Mouse (Mus musculus): ENCODE results near the gene Sez6l2. TPM values are rescaled to one million over a fixed set of nuclear protein-coding genes. Genes with fewer than 3 reads are reported as not detected.
A peak's percentile ranks its signal among the peaks of the same experiment; 100 is the strongest.
"Not testable (repeated sequence)": the region's sequence is repeated elsewhere in the genome, so short reads cannot be mapped to it uniquely, and the experiment has no call there.

Sez6l2 gene
- 13.8 and 16.9 TPM in 2 replicates for polyA plus RNA-seq (2016; fragmentation: Nextera tagmentation; extraction: Ambion mirVana)

DNA sequence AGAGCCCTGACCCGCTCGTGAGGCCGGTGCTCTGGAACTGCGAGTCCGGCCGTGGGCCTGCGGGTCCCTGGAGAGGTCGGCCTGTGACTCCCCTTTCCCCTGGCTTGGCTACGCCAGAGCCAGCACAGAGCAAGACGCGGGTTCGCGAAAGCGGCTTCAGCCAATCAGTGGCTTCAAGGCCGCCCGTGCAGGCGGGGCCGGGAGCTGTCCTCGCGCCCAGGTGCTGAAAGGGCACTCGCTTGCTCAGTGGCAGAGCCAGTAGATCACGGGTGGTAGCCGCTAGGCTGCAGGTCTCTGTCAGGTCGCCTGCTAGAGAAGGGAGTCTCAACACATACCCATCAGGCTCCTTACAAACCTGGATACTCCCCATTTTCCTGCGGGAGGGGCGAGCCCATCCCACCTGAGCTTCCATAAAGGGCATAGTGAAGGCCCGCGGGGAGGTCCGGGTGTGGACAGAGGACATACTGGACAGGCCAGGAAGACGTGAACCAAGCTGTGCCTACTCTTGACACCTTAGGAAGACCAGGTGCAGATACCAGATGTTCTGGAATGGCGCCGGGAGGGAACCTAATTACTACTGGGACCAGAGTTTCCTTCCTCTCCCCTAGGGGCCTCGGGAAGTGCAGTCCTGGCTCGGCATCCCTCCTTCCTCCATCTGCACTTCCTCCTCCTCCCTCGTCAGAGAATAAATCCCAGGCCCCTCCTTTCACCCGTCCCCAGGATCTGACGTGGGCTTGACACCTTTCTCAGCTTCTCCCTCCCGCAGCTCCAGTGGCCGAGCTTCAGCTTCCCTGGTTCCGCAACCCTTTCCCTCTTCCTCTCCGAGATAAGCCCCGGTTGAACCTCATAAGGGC, at the start of gene Sez6l2:
TSS of gene Sez6l2 (plus strand) at position 771 of the 854 bp plus-strand sequence.
- H3K4me2 ChIP-seq (replicated peaks) = peak within 1 kb of the TSS; percentile 98
- peaks cover 9% of the 10 kb centered on the region; the same call in 1 of the 2 replicates for H3K36me3 ChIP-seq
- H3K9ac ChIP-seq (replicated peaks) = peak within 1 kb of the TSS; percentile 68
- no peaks in the 10 kb centered on the region for H3K9me3 ChIP-seq
- peaks cover 45% of the 10 kb centered on the region for H3K27me3 ChIP-seq
- peak within 1 kb of the TSS; percentile 51 for H3K4me3 ChIP-seq
- H3K4me1 ChIP-seq = peaks cover 34% of the 10 kb centered on the region
- peak; percentile 87 for ATAC-seq (ENCODE audit: low FRiP score, low read depth)
- under 1% methylated on average over 42 of the region's 42 CpGs for WGBS
- H3K27ac ChIP-seq (replicated peaks) = peak within 1 kb of the TSS; percentile 87

DNA sequence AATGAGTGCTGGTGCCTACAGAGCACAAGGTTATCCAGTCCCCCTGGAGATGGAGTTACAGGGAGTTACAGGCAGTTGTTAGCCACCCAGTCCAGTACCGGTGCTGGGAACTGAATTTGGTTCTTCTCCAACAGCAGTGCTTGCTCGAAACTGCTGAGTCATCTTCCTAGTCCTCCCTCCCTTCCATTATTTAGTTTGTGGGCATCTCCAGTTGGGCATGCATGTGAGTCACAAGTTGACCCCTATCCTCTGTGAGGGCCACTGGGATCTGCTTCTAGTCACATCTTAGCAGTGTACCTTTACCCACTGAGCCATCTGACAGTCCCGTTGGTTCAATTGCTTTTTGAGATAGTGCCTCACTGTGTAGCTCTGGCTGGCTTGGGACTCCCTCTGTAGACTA, 44.8 kb upstream of the Sez6l2 start:
- H3K9me3 ChIP-seq = no peaks in the 10 kb centered on the region
- no peak for ATAC-seq (ENCODE audit: low FRiP score, low read depth)
- H3K9ac ChIP-seq (replicated peaks) = no peak overlapping the region
- no peak overlapping the region for H3K4me3 ChIP-seq
- H3K27ac ChIP-seq (replicated peaks) = no peak overlapping the region
- H3K27me3 ChIP-seq = no peaks in the 10 kb centered on the region
- H3K36me3 ChIP-seq = peaks cover 4% of the 10 kb centered on the region; the same call in 1 of the 2 replicates
- WGBS = 82% methylated on average over 3 of the region's 3 CpGs
- H3K4me1 ChIP-seq = no peaks in the 10 kb centered on the region
- no peak overlapping the region for H3K4me2 ChIP-seq (replicated peaks)

DNA sequence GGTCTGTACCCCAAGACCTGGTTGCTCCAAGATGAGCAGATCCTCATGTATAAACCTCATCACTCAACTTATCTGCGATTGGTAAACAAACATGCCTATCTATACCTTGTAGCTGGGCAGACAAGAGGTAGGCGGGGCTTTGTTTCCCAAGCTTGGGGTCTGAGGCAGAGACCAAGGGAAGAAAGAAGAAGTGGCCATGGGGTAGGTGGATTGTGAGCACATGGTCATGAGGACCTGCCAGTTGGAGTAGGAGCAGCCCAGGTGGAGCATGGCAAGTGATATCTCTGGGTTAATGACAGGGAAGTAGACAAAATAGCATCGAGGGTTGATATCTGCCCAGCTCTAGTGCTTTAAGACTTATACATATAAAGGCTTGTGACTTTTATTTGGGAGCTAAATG, 35.5 kb upstream of the Sez6l2 start:
- H3K4me2 ChIP-seq (replicated peaks) = no peak overlapping the region
- no peaks in the 10 kb centered on the region for H3K4me1 ChIP-seq
- H3K27ac ChIP-seq (replicated peaks) = no peak overlapping the region
- H3K27me3 ChIP-seq = no peaks in the 10 kb centered on the region
- H3K36me3 ChIP-seq = peaks cover 4% of the 10 kb centered on the region; the same call in 1 of the 2 replicates
- H3K9ac ChIP-seq (replicated peaks) = no peak overlapping the region
- no peak for ATAC-seq (ENCODE audit: low FRiP score, low read depth)
- 91% methylated on average over 3 of the region's 3 CpGs for WGBS
- H3K4me3 ChIP-seq = no peak overlapping the region
- H3K9me3 ChIP-seq = no peaks in the 10 kb centered on the region

DNA sequence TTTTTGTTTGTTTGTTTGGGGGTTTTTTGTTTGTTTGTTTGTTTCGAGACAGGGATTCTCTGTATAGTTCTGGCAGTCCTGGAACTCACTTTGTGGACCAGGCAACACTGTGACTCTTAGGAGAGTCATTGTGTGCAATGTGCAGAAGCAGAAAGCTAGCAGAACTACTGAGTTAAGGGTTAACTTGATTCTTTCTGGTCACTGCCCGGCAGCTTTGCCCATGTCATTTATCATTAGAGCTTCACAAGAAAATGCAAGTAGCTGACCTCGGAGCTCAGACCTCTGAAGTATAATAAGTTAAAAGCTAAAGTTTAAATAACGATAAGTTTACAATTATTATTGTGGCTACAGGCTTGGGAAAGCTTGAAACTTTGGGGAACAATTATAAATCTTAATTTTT, 32.0 kb upstream of the Sez6l2 start:
- WGBS = 61% methylated on average over 4 of the region's 4 CpGs
- not testable (repeated sequence) for H3K4me2 ChIP-seq (replicated peaks); ATAC-seq (ENCODE audit: low FRiP score, low read depth); H3K36me3 ChIP-seq; H3K9ac ChIP-seq (replicated peaks); H3K9me3 ChIP-seq; H3K27ac ChIP-seq (replicated peaks); H3K27me3 ChIP-seq; H3K4me3 ChIP-seq
- H3K4me1 ChIP-seq = peaks cover 20% of the 10 kb centered on the region

DNA sequence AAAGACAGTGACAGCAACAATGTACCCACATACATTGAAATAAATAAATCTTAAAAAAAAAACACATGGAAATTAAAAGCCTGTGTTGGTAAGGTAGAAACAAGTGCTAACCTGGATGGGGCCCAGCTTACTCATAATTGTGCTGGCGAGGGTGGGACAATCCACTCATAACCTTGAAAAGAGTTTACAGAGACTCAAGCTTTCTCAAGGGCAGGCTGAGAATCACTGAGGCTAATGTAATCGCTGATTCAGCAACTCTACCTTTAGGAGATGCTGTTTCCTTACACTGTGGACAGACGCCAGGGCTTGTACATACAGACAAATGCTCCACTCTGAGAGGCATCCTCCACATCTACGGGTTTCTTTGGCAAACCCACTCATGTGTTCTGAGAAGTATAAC, 30.4 kb upstream of the Sez6l2 start:
- Histone ChIP-seq H3K27ac (replicated peaks) (no peak overlapping the region), H3K9ac (replicated peaks) (no peak overlapping the region), H3K9me3 (no peaks in the 10 kb centered on the region), H3K4me2 (replicated peaks) (no peak overlapping the region), H3K4me3 (no peak overlapping the region), H3K36me3 (no peaks in the 10 kb centered on the region), H3K27me3 (no peaks in the 10 kb centered on the region), H3K4me1 (peaks cover 24% of the 10 kb centered on the region)
- ATAC-seq (ENCODE audit: low FRiP score, low read depth) = no peak
- 89% methylated on average over 4 of the region's 4 CpGs for WGBS

DNA sequence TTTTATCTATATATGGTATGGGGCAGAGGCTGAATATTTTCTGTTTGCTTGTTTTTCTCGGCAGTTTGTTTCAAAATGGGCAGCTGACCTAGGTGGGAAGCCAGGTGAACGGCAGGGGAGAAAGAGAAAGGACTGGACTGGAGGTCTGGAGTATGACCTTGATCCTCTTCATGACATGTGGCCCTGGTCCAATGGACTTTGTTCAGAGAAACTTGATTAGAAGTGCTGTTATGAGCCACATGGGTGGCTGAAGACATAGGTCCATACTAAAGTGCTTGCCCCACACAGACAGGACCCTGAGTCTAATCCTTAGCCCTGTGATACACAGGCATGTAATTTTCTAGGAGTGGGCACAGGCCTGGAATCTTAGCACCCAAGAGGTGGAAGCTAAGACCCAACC, 28.8 kb upstream of the Sez6l2 start:
- WGBS = 73% methylated on average over 2 of the region's 2 CpGs
- Histone ChIP-seq H3K4me3 (peak overlapping the region; percentile 21), H3K4me2 (replicated peaks) (peak overlapping the region; percentile 48), H3K9me3 (no peaks in the 10 kb centered on the region), H3K27ac (replicated peaks) (peak overlapping the region; percentile 87; the same call in 1 of the 2 replicates), H3K36me3 (no peaks in the 10 kb centered on the region), H3K4me1 (peaks cover 24% of the 10 kb centered on the region), H3K9ac (replicated peaks) (no peak overlapping the region; the same call in 1 of the 2 replicates), H3K27me3 (no peaks in the 10 kb centered on the region)
- ATAC-seq (ENCODE audit: low FRiP score, low read depth) = no peak

DNA sequence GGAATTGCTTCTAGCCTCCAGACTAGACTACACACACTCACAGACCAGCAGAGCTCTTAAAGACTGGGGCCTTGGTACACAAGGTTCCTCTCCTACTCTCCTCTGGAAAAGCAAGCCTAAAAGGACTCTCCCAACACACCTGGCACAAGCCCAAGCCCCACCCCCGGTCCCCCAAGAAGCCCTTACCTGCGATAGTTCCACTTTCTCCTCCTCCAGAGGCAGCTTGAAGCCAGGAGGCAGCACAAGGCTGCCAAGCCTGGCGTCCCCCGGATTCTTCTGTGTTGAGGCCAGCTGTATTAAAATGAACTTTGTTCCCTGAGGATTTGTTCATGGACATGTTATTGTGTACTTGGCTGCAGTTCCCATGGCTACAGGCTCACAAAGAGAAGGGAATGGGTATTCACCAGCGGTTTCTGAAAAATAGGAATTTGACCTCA, 27.7 kb upstream of the Sez6l2 start, which contains the start of gene Tmem219:
TSS of gene Tmem219 (minus strand) at position 294 of the 437 bp plus-strand sequence.
- Histone ChIP-seq H3K36me3 (no peaks in the 10 kb centered on the region), H3K4me2 (replicated peaks) (peak within 1 kb of the TSS; percentile 48), H3K27me3 (no peaks in the 10 kb centered on the region), H3K4me1 (peaks cover 24% of the 10 kb centered on the region), H3K9me3 (no peaks in the 10 kb centered on the region), H3K4me3 (peak within 1 kb of the TSS; percentile 21), H3K9ac (replicated peaks) (peak within 1 kb of the TSS; percentile 11; the same call in 1 of the 2 replicates), H3K27ac (replicated peaks) (peak within 1 kb of the TSS; percentile 87)
- ATAC-seq (ENCODE audit: low FRiP score, low read depth) = peak; percentile 80
- 21% methylated on average over 5 of the region's 5 CpGs for WGBS

DNA sequence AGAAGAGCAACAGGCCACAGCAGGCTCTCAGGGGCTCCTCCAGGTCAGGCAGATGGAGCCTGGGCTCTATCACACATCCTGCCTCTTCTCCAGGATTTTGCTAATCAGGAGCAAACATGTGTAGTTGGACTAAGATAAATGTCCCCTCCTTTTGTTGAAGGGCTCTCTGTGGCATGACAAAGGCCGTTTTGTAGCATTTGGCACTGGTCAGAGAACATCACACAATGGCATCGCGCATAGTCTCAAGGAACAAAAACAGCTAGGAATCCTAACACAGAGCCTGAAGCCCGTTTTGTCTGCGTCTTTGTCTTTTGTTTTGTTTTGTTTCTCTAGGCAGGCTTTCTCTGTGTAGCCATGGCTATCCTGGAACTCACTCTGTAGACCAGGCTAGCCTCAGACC, 26.4 kb upstream of the Sez6l2 start:
- WGBS = 61% methylated on average over 5 of the region's 5 CpGs
- ATAC-seq (ENCODE audit: low FRiP score, low read depth) = no peak
- H3K9me3 ChIP-seq = no peaks in the 10 kb centered on the region
- H3K36me3 ChIP-seq = no peaks in the 10 kb centered on the region
- peaks cover 24% of the 10 kb centered on the region for H3K4me1 ChIP-seq
- no peak overlapping the region for H3K4me3 ChIP-seq
- H3K27me3 ChIP-seq = no peaks in the 10 kb centered on the region
- H3K4me2 ChIP-seq (replicated peaks) = no peak overlapping the region
- peak overlapping the region; percentile 49 for H3K27ac ChIP-seq (replicated peaks)
- H3K9ac ChIP-seq (replicated peaks) = no peak overlapping the region

DNA sequence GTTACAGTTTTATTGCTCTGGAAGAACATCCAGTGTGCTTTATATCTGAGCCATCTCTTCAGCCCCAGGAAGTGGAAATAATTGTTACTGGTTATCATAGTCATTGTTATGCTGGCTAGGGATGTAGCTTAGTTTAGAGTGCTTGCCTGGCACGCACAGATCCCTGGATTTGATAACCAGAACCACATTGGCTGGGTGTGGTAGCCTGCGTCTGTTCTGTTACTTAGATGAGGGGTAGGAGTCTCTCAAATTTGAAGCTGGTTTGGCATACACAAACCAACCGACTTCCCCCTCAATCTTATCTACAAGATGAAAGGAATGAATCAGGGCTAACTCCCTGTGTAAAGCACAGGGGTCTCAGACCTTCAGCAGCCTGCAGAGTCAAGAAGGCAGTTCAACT, 24.1 kb upstream of the Sez6l2 start:
- Histone ChIP-seq H3K4me2 (replicated peaks) (no peak overlapping the region), H3K36me3 (peaks cover 11% of the 10 kb centered on the region; the same call in 1 of the 2 replicates), H3K27ac (replicated peaks) (no peak overlapping the region), H3K4me3 (no peak overlapping the region), H3K27me3 (no peaks in the 10 kb centered on the region), H3K9ac (replicated peaks) (no peak overlapping the region), H3K9me3 (no peaks in the 10 kb centered on the region), H3K4me1 (peaks cover 32% of the 10 kb centered on the region)
- ATAC-seq (ENCODE audit: low FRiP score, low read depth) = no peak
- WGBS = 70% methylated on average over 3 of the region's 3 CpGs

DNA sequence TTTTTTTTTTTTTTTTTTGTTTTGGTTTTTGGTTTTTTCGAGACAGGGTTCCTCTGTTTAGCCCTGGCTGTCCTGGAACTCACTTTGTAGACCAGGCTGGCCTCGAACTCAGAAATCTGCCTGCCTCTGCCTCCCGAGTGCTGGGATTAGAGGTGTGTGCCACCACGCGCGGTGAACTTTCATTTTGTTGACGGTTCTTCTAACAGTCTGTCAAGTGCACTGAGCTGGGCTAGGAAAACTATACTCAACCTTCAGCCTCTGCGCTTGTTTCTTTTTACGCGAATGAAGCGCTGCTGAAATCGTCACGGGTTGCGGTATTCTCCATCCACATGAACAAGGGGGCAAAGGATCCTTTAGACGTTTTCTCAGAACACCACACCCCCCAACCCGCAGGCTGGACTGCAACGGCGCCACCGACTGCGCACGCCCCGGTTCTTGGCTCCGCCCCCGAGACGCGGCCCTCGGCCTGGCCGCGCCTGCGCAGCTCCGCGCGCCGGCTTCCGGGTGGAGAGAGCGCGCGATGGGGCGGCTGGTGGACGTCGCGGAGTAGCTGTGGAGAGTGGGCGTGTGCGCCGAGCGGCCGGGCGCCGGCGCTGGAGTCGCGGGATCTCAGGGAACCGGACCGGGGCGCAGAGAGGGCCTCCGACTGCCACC, 21.9 kb upstream of the Sez6l2 start, which contains the start of gene Kctd13:
TSS of gene Kctd13 (plus strand) at position 496 of the 654 bp plus-strand sequence.
- peaks cover 26% of the 10 kb centered on the region for H3K36me3 ChIP-seq
- H3K4me2 ChIP-seq (replicated peaks) = peak within 1 kb of the TSS; percentile 88
- H3K4me1 ChIP-seq = peaks cover 17% of the 10 kb centered on the region
- H3K27me3 ChIP-seq = no peaks in the 10 kb centered on the region
- WGBS = 6% methylated on average over 56 of the region's 56 CpGs
- H3K9me3 ChIP-seq = no peaks in the 10 kb centered on the region
- peak within 1 kb of the TSS; percentile 85 for H3K9ac ChIP-seq (replicated peaks)
- H3K27ac ChIP-seq (replicated peaks) = peak within 1 kb of the TSS; percentile 80
- peak within 1 kb of the TSS; percentile 84 for H3K4me3 ChIP-seq
- peak; percentile 95 for ATAC-seq (ENCODE audit: low FRiP score, low read depth)

DNA sequence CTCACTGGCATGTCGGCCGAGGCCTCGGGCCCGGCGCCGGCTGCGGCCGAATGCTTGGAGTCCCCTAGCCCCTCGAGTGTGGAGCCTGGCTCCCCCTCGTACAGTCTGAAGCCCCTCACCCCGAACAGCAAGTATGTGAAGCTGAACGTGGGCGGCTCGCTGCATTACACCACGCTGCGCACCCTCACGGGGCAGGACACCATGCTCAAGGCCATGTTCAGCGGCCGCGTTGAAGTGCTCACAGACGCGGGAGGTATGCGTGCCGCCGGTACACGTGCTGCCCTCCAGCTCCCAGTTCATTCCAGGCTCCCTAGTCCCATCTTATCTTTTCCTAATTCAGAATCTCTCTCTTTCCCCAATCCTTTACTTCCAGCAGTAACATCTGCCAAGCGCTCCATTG, 21.3 kb upstream of the Sez6l2 start:
- no peaks in the 10 kb centered on the region for H3K9me3 ChIP-seq
- peaks cover 29% of the 10 kb centered on the region for H3K36me3 ChIP-seq
- H3K4me3 ChIP-seq = peak overlapping the region; percentile 84
- under 1% methylated on average over 27 of the region's 27 CpGs for WGBS
- peak; percentile 81 for ATAC-seq (ENCODE audit: low FRiP score, low read depth)
- peak overlapping the region; percentile 85 for H3K9ac ChIP-seq (replicated peaks)
- peak overlapping the region; percentile 80 for H3K27ac ChIP-seq (replicated peaks)
- no peaks in the 10 kb centered on the region for H3K27me3 ChIP-seq
- peak overlapping the region; percentile 88 for H3K4me2 ChIP-seq (replicated peaks)
- peaks cover 14% of the 10 kb centered on the region for H3K4me1 ChIP-seq

DNA sequence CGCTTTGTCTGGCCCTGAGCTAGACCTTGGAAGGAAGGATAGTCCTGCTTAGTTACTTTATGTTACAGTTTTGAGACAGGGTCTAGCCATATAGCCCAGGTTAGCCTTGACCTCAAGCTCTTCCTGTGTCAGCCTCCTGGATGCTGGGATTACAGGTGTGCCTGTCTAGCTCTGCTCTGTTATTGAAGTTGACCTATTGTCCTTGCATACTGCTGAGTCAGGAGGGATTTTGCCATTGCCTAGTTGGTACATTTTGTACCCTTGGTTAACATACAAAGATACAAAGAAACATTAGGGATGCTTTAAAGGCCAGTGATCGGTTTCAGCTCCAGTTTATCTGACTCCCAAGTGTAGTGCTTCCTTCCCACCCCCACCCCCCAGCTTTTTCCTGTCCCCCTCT, 17.7 kb upstream of the Sez6l2 start:
- H3K4me3 ChIP-seq = no peak overlapping the region
- H3K9me3 ChIP-seq = no peaks in the 10 kb centered on the region
- H3K9ac ChIP-seq (replicated peaks) = no peak overlapping the region
- 92% methylated on average over 2 of the region's 2 CpGs for WGBS
- H3K4me2 ChIP-seq (replicated peaks) = no peak overlapping the region
- peaks cover 49% of the 10 kb centered on the region for H3K36me3 ChIP-seq
- peaks cover 14% of the 10 kb centered on the region for H3K4me1 ChIP-seq
- H3K27me3 ChIP-seq = no peaks in the 10 kb centered on the region
- H3K27ac ChIP-seq (replicated peaks) = no peak overlapping the region
- ATAC-seq (ENCODE audit: low FRiP score, low read depth) = no peak

Measured in midbrain, embryonic 12.5 days (tissue).